Mouse (Mus musculus): Measurements from ENCODE around the gene Dnah12. TPM values are rescaled to one million over a fixed set of nuclear protein-coding genes. Genes with fewer than 3 reads are reported as not detected.

Gene Dnah12
- polyA plus RNA-seq, 1 experiment from 2014 or later, result 0.01 TPM

DNA sequence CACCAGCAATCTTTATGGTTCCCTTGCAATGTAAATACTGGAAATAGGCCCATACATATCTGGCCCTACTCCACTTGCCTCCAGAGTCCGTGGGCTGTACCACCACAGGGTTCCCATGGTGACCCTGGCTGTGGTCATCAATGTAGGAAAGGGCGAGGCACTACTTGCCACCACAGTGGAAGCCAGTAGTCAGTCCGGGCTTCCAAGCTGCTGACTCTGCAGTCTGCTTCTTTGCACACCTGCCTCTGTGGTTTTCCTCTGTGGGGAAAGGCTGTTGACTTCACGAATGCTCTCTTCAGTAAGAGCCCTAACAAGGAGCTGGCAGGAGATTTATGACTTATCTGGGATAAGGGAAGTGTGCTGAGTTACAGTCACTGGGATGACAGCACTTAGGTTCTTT, 185.7 kb downstream of the Dnah12 start:
- DNase-seq (ENCODE audit: low spot score), result no peak
- Histone ChIP-seq H3K4me3 (ENCODE audit: low read depth, low read length) (no peak overlapping the region), H3K27ac (ENCODE audit: low read depth, low read length) (no peak overlapping the region), H3K9ac (ENCODE audit: low read length) (no peak overlapping the region), H3K4me2 (ENCODE audit: low read depth) (no peak overlapping the region), H3K36me3 (ENCODE audit: control insufficient read depth, insufficient read depth, low read length) (no peaks in the 10 kb centered on the region), H3K4me1 (ENCODE audit: control insufficient read depth, insufficient read depth, low read length) (no peaks in the 10 kb centered on the region), H3K27me3 (ENCODE audit: control insufficient read depth, insufficient read depth, low read length) (no peaks in the 10 kb centered on the region), H3K9me3 (ENCODE audit: control insufficient read depth, low read length) (no peaks in the 10 kb centered on the region)
- WGBS, result 69% methylated on average over 4 of the region's 4 CpGs
- ATAC-seq (ENCODE audit: insufficient read depth, low FRiP score, low TSS enrichment), result no peak

DNA sequence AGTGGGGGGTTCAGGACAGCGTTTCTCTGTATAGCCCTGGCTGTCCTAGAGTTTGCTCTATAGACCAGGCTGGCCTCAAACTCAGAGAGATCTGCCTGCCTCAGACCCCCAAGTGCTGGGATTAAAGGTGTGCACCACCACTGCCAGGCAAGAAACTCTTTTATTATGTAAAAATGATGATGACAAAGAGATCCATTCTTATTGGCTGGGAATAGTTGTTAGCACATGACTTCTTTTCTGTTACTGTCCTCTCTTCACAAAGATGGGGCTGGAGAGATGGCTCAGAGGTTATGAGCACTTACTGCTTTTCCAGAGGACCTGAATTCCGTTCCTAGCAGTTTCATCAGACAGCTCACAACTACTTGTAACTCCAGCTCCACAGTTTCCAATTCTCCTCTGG, 186.9 kb downstream of the Dnah12 start:
- Histone ChIP-seq H3K36me3 (ENCODE audit: control insufficient read depth, insufficient read depth, low read length) (no peaks in the 10 kb centered on the region), H3K27ac (ENCODE audit: low read depth, low read length) (no peak overlapping the region)
- WGBS, result 73% methylated on average over 2 of the region's 2 CpGs

DNA sequence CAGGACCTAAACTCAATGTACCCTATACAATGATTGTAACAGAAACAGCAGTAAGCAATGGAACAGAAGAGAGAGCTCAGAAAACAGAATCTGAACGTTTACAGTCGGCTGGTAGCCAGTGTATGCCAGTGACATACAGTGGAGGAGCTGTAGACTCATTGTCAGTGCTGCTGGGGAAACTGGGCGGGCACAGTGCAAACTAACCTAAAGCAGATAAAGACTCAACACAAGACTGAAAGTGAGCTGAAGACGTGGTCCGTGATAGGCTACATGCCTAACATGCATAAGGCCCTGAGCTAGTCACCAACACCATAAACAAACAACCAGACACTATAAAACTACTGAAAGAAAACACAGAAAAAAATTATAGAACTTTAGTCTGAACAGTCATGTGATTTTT, 188.6 kb downstream of the Dnah12 start:
- H3K9me3 ChIP-seq (ENCODE audit: control insufficient read depth, low read length), result no peaks in the 10 kb centered on the region
- no peaks in the 10 kb centered on the region for H3K27me3 ChIP-seq (ENCODE audit: control insufficient read depth, insufficient read depth, low read length)
- H3K27ac ChIP-seq (ENCODE audit: low read depth, low read length), result no peak overlapping the region
- H3K4me1 ChIP-seq (ENCODE audit: control insufficient read depth, insufficient read depth, low read length), result no peaks in the 10 kb centered on the region
- no peak overlapping the region for H3K4me2 ChIP-seq (ENCODE audit: low read depth)
- H3K36me3 ChIP-seq (ENCODE audit: control insufficient read depth, insufficient read depth, low read length), result no peaks in the 10 kb centered on the region
- H3K9ac ChIP-seq (ENCODE audit: low read length), result no peak overlapping the region
- ATAC-seq (ENCODE audit: insufficient read depth, low FRiP score, low TSS enrichment) (no peak), DNase-seq (ENCODE audit: low spot score) (no peak)
- 88% methylated on average over 5 of the region's 5 CpGs for WGBS
- H3K4me3 ChIP-seq (ENCODE audit: low read depth, low read length), result no peak overlapping the region

More for the DNA sequence above, 186.9 kb downstream of the Dnah12 start:
- ATAC-seq (ENCODE audit: insufficient read depth, low FRiP score, low TSS enrichment) (no peak), DNase-seq (ENCODE audit: low spot score) (no peak)
- no peak overlapping the region for H3K4me2 ChIP-seq (ENCODE audit: low read depth)
- H3K9me3 ChIP-seq (ENCODE audit: control insufficient read depth, low read length), result no peaks in the 10 kb centered on the region
- no peaks in the 10 kb centered on the region for H3K4me1 ChIP-seq (ENCODE audit: control insufficient read depth, insufficient read depth, low read length)
- H3K4me3 ChIP-seq (ENCODE audit: low read depth, low read length), result no peak overlapping the region
- H3K9ac ChIP-seq (ENCODE audit: low read length), result no peak overlapping the region
- H3K27me3 ChIP-seq (ENCODE audit: control insufficient read depth, insufficient read depth, low read length), result no peaks in the 10 kb centered on the region

DNA sequence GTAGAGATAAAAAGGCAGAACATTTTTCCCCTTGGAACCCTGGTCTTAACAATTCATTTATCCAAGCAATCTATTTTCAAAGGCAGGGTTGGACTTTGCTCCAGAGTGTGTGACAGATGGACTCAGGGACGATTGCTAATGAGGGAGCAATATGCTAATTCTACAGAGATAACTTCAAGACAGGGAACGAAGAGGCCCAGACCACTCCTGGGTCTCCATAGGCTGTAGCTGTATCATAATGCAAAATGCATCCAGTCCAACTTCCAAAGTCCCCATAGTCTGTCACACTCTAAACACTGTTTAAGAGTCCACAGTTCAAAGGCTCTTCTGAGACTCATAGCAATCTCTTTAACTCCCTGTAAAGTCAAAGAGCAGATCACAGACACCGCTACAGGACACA, 194.2 kb downstream of the Dnah12 start:
- Histone ChIP-seq H3K27ac (ENCODE audit: low read depth, low read length) (no peak overlapping the region), H3K36me3 (ENCODE audit: control insufficient read depth, insufficient read depth, low read length) (no peaks in the 10 kb centered on the region), H3K4me3 (ENCODE audit: low read depth, low read length) (no peak overlapping the region), H3K4me1 (ENCODE audit: control insufficient read depth, insufficient read depth, low read length) (no peaks in the 10 kb centered on the region), H3K4me2 (ENCODE audit: low read depth) (no peak overlapping the region), H3K27me3 (ENCODE audit: control insufficient read depth, insufficient read depth, low read length) (no peaks in the 10 kb centered on the region), H3K9ac (ENCODE audit: low read length) (no peak overlapping the region), H3K9me3 (ENCODE audit: control insufficient read depth, low read length) (no peaks in the 10 kb centered on the region)
- 75% methylated on average over 3 of the region's 3 CpGs for WGBS
- no peak for DNase-seq (ENCODE audit: low spot score)
- no peak for ATAC-seq (ENCODE audit: insufficient read depth, low FRiP score, low TSS enrichment)

DNA sequence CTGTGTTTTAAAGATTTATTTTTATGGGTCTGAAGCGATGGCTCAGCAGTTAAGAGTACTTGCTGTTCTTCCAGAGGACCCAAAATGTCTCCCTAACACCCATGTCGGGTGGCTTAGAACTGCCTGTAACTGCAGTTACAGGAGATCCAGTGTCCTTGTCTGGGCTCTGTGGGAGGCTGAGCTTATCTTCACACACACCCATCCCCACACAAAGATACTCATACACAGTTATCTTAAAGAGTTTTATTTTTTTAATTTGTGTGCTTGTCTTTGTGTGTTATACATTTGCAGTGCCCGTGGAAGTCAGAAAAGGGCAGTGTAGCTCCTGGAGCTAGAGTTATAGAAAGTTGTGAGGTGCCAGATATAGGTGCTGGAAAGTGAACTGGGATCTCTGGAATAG, 197.7 kb downstream of the Dnah12 start:
- no peaks in the 10 kb centered on the region for H3K9me3 ChIP-seq (ENCODE audit: control insufficient read depth, low read length)
- no peak for DNase-seq (ENCODE audit: low spot score)
- no peaks in the 10 kb centered on the region for H3K4me1 ChIP-seq (ENCODE audit: control insufficient read depth, insufficient read depth, low read length)
- no peak for ATAC-seq (ENCODE audit: insufficient read depth, low FRiP score, low TSS enrichment)
- no peak overlapping the region for H3K9ac ChIP-seq (ENCODE audit: low read length)
- no peak overlapping the region for H3K27ac ChIP-seq (ENCODE audit: low read depth, low read length)
- H3K4me3 ChIP-seq (ENCODE audit: low read depth, low read length), result no peak overlapping the region
- H3K36me3 ChIP-seq (ENCODE audit: control insufficient read depth, insufficient read depth, low read length), result no peaks in the 10 kb centered on the region
- H3K27me3 ChIP-seq (ENCODE audit: control insufficient read depth, insufficient read depth, low read length), result no peaks in the 10 kb centered on the region
- WGBS, result 92% methylated on average over 3 of the region's 3 CpGs
- H3K4me2 ChIP-seq (ENCODE audit: low read depth), result no peak overlapping the region

DNA sequence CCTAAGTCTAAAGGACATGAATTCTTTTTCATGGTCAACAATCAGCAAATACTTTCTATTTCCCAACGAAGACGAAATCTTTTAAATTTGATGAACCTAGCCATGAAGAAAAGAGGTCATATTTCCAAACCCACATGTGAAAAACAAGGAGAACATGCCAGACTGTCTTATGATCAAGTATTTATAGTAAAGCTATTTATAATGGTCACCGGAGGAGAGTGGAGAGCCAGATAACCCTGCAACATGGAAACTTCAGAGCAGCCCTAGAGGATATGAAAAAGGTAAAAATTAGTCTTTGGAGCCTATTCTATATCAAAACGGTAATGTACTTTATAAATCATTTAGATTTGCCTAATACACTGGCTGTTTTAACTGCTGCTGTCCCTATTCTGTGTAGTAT, 201.3 kb downstream of the Dnah12 start, which contains the start of gene Asb14:
Asb14 (plus strand) TSS at position 166 of the 400 bp plus-strand sequence.
- no peak for ATAC-seq (ENCODE audit: insufficient read depth, low FRiP score, low TSS enrichment)
- H3K9me3 ChIP-seq (ENCODE audit: control insufficient read depth, low read length), result no peaks in the 10 kb centered on the region
- no peak within 1 kb of the TSS for H3K4me3 ChIP-seq (ENCODE audit: low read depth, low read length)
- no peak within 1 kb of the TSS for H3K4me2 ChIP-seq (ENCODE audit: low read depth)
- no peak for DNase-seq (ENCODE audit: low spot score)
- H3K27ac ChIP-seq (ENCODE audit: low read depth, low read length), result no peak within 1 kb of the TSS
- H3K27me3 ChIP-seq (ENCODE audit: control insufficient read depth, insufficient read depth, low read length), result no peaks in the 10 kb centered on the region
- 91% methylated on average over 4 of the region's 4 CpGs for WGBS
- no peak within 1 kb of the TSS for H3K9ac ChIP-seq (ENCODE audit: low read length)
- H3K4me1 ChIP-seq (ENCODE audit: control insufficient read depth, insufficient read depth, low read length), result no peaks in the 10 kb centered on the region
- H3K36me3 ChIP-seq (ENCODE audit: control insufficient read depth, insufficient read depth, low read length), result no peaks in the 10 kb centered on the region

DNA sequence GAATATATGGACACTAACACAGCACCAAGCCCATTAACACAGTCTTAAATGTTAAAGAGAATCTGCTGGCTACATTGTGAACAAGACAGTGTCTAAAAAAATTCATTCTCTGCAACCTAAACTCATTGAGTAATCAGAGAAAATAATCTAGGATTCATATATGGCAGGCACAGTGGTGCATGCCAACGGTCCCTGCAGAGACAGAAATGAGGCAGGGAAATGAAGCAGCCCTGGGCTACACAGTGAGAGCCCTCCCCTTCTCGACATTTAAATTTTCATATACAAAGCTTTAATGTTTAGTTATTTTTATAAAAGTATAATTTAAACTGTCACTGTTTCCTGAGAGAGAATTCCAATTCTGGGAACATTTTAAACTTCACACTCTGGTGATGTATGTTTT, 206.4 kb downstream of the Dnah12 start:
- DNase-seq (ENCODE audit: low spot score) (no peak), ATAC-seq (ENCODE audit: insufficient read depth, low FRiP score, low TSS enrichment) (no peak)
- Histone ChIP-seq H3K27ac (ENCODE audit: low read depth, low read length) (no peak overlapping the region), H3K4me2 (ENCODE audit: low read depth) (no peak overlapping the region), H3K9ac (ENCODE audit: low read length) (no peak overlapping the region), H3K9me3 (ENCODE audit: control insufficient read depth, low read length) (no peaks in the 10 kb centered on the region), H3K4me1 (ENCODE audit: control insufficient read depth, insufficient read depth, low read length) (no peaks in the 10 kb centered on the region), H3K4me3 (ENCODE audit: low read depth, low read length) (no peak overlapping the region), H3K36me3 (ENCODE audit: control insufficient read depth, insufficient read depth, low read length) (no peaks in the 10 kb centered on the region), H3K27me3 (ENCODE audit: control insufficient read depth, insufficient read depth, low read length) (no peaks in the 10 kb centered on the region)
- 82% methylated on average over 2 of the region's 2 CpGs for WGBS

DNA sequence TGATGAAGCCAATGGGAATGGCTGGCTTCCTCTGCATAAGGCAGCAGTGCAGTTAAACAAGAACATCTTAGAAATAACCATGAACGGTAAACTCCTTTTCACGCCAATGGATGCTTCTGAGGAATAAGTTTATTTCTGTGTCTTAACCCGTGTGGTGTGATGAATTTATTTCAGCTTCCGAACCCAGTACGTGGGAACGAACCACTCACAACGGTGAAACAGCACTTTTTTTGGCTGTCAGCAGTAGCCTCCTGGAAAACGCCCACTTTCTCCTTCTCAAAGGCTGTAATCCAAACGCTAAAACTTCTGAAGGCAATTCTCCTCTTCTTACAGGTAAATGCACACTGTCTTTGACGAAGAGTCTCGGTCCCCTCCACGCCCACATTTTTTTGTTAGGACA, 207.8 kb downstream of the Dnah12 start:
- H3K27me3 ChIP-seq (ENCODE audit: control insufficient read depth, insufficient read depth, low read length), result no peaks in the 10 kb centered on the region
- 88% methylated on average over 12 of the region's 12 CpGs for WGBS
- H3K9ac ChIP-seq (ENCODE audit: low read length), result no peak overlapping the region
- DNase-seq (ENCODE audit: low spot score) (no peak), ATAC-seq (ENCODE audit: insufficient read depth, low FRiP score, low TSS enrichment) (no peak)
- no peak overlapping the region for H3K4me2 ChIP-seq (ENCODE audit: low read depth)
- H3K9me3 ChIP-seq (ENCODE audit: control insufficient read depth, low read length), result no peaks in the 10 kb centered on the region
- no peak overlapping the region for H3K27ac ChIP-seq (ENCODE audit: low read depth, low read length)
- H3K36me3 ChIP-seq (ENCODE audit: control insufficient read depth, insufficient read depth, low read length), result no peaks in the 10 kb centered on the region
- H3K4me1 ChIP-seq (ENCODE audit: control insufficient read depth, insufficient read depth, low read length), result no peaks in the 10 kb centered on the region
- H3K4me3 ChIP-seq (ENCODE audit: low read depth, low read length), result no peak overlapping the region

DNA sequence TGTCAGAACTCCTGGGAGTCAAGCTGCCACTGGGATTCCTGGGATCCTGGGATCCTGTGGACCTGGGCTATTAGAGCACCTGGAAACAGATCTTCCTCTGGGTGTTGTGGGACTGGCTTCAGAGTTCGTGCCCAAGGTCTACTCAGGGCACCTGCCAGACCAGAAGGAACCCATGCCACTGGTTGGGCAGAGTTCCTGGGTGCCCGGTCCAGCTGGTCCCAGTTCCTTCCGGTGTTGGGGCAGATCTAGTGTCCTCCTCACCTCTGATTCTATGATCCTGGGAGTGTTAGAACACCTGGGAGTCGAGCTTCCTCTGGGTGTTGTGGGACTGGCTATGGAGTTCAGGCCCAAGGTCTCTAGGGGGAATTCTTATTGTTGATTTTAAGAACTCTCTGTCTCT, 214.3 kb downstream of the Dnah12 start:
- 82% methylated on average over 4 of the region's 4 CpGs for WGBS
- no peak overlapping the region for H3K9ac ChIP-seq (ENCODE audit: low read length)
- H3K4me2 ChIP-seq (ENCODE audit: low read depth), result no peak overlapping the region
- no peaks in the 10 kb centered on the region for H3K4me1 ChIP-seq (ENCODE audit: control insufficient read depth, insufficient read depth, low read length)
- no peak overlapping the region for H3K4me3 ChIP-seq (ENCODE audit: low read depth, low read length)
- no peak overlapping the region for H3K27ac ChIP-seq (ENCODE audit: low read depth, low read length)
- H3K27me3 ChIP-seq (ENCODE audit: control insufficient read depth, insufficient read depth, low read length), result no peaks in the 10 kb centered on the region
- no peaks in the 10 kb centered on the region for H3K9me3 ChIP-seq (ENCODE audit: control insufficient read depth, low read length)
- DNase-seq (ENCODE audit: low spot score) (no peak), ATAC-seq (ENCODE audit: insufficient read depth, low FRiP score, low TSS enrichment) (no peak)
- no peaks in the 10 kb centered on the region for H3K36me3 ChIP-seq (ENCODE audit: control insufficient read depth, insufficient read depth, low read length)

All from neural tube, embryonic 11.5 days (tissue).